Comparison of ENCODE assay signal across 12 mouse cellular contexts in the genomic region with DNA sequence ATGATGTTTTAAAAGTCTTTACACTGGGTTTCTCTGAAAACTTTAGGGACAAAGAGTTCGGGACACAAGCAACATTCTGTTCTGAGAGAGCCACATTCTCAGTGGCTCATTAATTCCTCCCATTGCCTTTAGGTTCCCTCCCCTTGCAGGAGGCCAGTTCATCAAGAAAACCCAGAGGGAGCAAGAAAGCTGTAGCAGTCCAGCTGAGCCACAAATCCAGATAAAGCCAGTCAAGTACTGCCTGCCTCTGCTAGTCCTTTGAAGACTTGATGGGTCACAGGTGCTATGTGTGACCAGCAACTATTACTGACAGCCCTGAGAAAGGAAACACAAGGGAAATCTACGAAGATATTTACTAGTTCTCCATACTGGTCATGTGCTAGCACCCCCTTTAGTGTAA.
A peak's percentile ranks its signal among the peaks of the same experiment; 100 is the strongest.
DNase-seq lines count a peak whose midpoint lies in the region; ATAC-seq and TF ChIP-seq lines count a peak whose summit lies in the region.
"Had no signal": no experiment of that assay in that cellular context is flagged by ENCODE, and none has a peak within 500 bp of the region (broad histone marks: within the 10 kb centered on the region; RNA-seq: fewer than 3 reads in every experiment).

No protein-coding gene starts in this region.

- H3K9ac ChIP-seq in embryonic facial prominence, embryonic 11.5 days (replicated peaks; ENCODE audit: low read length) = no peak overlapping the region
- no peak overlapping the region for H3K9ac ChIP-seq in limb, embryonic 11.5 days (ENCODE audit: low read length)
- no peak overlapping the region for H3K9ac ChIP-seq in liver, postnatal 0 days (replicated peaks)
- H3K9ac ChIP-seq in intestine, embryonic 15.5 days = no peak overlapping the region
- H3K9ac ChIP-seq: embryonic facial prominence, embryonic 13.5 days; heart, embryonic 15.5 days had no signal

- H3K27me3 ChIP-seq in embryonic facial prominence, embryonic 11.5 days (ENCODE audit: control insufficient read depth, insufficient read depth, low read length) = no peaks in the 10 kb centered on the region
- H3K27me3 ChIP-seq in embryonic facial prominence, embryonic 10.5 days (replicated peaks; ENCODE audit: low read depth, poor library complexity, severe bottlenecking) = no peaks in the 10 kb centered on the region
- no peaks in the 10 kb centered on the region for H3K27me3 ChIP-seq in limb, embryonic 11.5 days (ENCODE audit: control insufficient read depth, insufficient read depth, low read length)
- no peaks in the 10 kb centered on the region for H3K27me3 ChIP-seq in liver, postnatal 0 days (ENCODE audit: insufficient read depth, low read length)
- no peaks in the 10 kb centered on the region for H3K27me3 ChIP-seq in intestine, embryonic 15.5 days (replicated peaks)
- H3K27me3 ChIP-seq: embryonic facial prominence, embryonic 13.5 days; heart, embryonic 15.5 days; Patski had no signal

- no peaks in the 10 kb centered on the region for H3K9me3 ChIP-seq in embryonic facial prominence, embryonic 11.5 days (replicated peaks; ENCODE audit: control insufficient read depth, low read length)
- no peaks in the 10 kb centered on the region for H3K9me3 ChIP-seq in embryonic facial prominence, embryonic 10.5 days
- no peaks in the 10 kb centered on the region for H3K9me3 ChIP-seq in limb, embryonic 11.5 days (ENCODE audit: control insufficient read depth, low read length)
- H3K9me3 ChIP-seq in liver, postnatal 0 days (ENCODE audit: low read length) = no peaks in the 10 kb centered on the region
- H3K9me3 ChIP-seq in intestine, embryonic 15.5 days = no peaks in the 10 kb centered on the region
- H3K9me3 ChIP-seq: embryonic facial prominence, embryonic 13.5 days; heart, embryonic 15.5 days had no signal

- TF ChIP-seq EP300 in liver, postnatal 0 days (IDR thresholded peaks at IDR 0.05; ENCODE audit: low read depth) = no peak

- no peak overlapping the region for H3K27ac ChIP-seq in embryonic facial prominence, embryonic 11.5 days (replicated peaks; ENCODE audit: low read depth, low read length)
- H3K27ac ChIP-seq in embryonic facial prominence, embryonic 10.5 days (replicated peaks) = no peak overlapping the region
- no peak overlapping the region for H3K27ac ChIP-seq in limb, embryonic 11.5 days (replicated peaks; ENCODE audit: low read depth, low read length)
- H3K27ac ChIP-seq in liver, postnatal 0 days (ENCODE audit: low read depth) = no peak overlapping the region
- H3K27ac ChIP-seq in intestine, embryonic 15.5 days = no peak overlapping the region
- H3K27ac ChIP-seq: embryonic facial prominence, embryonic 13.5 days; heart, embryonic 15.5 days had no signal

- no peaks in the 10 kb centered on the region for H3K4me1 ChIP-seq in embryonic facial prominence, embryonic 11.5 days (ENCODE audit: control insufficient read depth, insufficient read depth, low read length)
- H3K4me1 ChIP-seq in embryonic facial prominence, embryonic 10.5 days = peaks cover 14% of the 10 kb centered on the region
- peaks cover 9% of the 10 kb centered on the region; the same call in 1 of the 2 replicates for H3K4me1 ChIP-seq in limb, embryonic 11.5 days (ENCODE audit: control insufficient read depth, insufficient read depth, low read length)
- no peaks in the 10 kb centered on the region for H3K4me1 ChIP-seq in liver, postnatal 0 days (ENCODE audit: insufficient read depth)
- H3K4me1 ChIP-seq in intestine, embryonic 15.5 days (replicated peaks) = no peaks in the 10 kb centered on the region

- no peak for ATAC-seq in embryonic facial prominence, embryonic 11.5 days (replicated peaks; ENCODE audit: insufficient number of reproducible peaks, low FRiP score, low TSS enrichment, low read depth)
- peak; percentile 62 for ATAC-seq in limb, embryonic 11.5 days (ENCODE audit: insufficient number of reproducible peaks, low FRiP score, low TSS enrichment, low read depth)
- ATAC-seq in liver, postnatal 0 days = no peak
- no peak for ATAC-seq in intestine, embryonic 15.5 days
- no peak for ATAC-seq in erythroblast, adult 5-6 weeks (replicated peaks; ENCODE audit: low FRiP score, poor library complexity, severe bottlenecking)
- ATAC-seq: Patski had no signal

- no peak overlapping the region for H3K4me2 ChIP-seq in embryonic facial prominence, embryonic 11.5 days (ENCODE audit: low read depth, low read length)
- H3K4me2 ChIP-seq in limb, embryonic 11.5 days (ENCODE audit: low read depth, severe bottlenecking) = no peak overlapping the region
- no peak overlapping the region for H3K4me2 ChIP-seq in liver, postnatal 0 days (ENCODE audit: low read depth, low read length)
- no peak overlapping the region for H3K4me2 ChIP-seq in intestine, embryonic 15.5 days (replicated peaks)
- H3K4me2 ChIP-seq: embryonic facial prominence, embryonic 13.5 days; heart, embryonic 15.5 days had no signal

- WGBS in embryonic facial prominence, embryonic 11.5 days = 47% methylated on average over 2 of the region's 2 CpGs
- WGBS in embryonic facial prominence, embryonic 10.5 days = 52% methylated on average over 2 of the region's 2 CpGs
- WGBS in limb, embryonic 11.5 days = 18% methylated on average over 2 of the region's 2 CpGs
- 59% methylated on average over 2 of the region's 2 CpGs for WGBS in liver, postnatal 0 days (ENCODE audit: insufficient replicate concordance)
- WGBS in intestine, embryonic 15.5 days = 64% methylated on average over 2 of the region's 2 CpGs

- DNase-seq in embryonic facial prominence, embryonic 11.5 days (ENCODE audit: low spot score) = peak; percentile 21
- DNase-seq in embryonic facial prominence, embryonic 10.5 days (ENCODE audit: low spot score) = no peak
- peak; percentile 14 for DNase-seq in testis, postnatal 14 days (ENCODE audit: low spot score)
- no peak for DNase-seq in testis, postnatal 10 days (ENCODE audit: low spot score)
- peak; percentile 55 for DNase-seq in limb, embryonic 11.5 days (ENCODE audit: low spot score)
- DNase-seq in liver, postnatal 0 days = no peak
- DNase-seq: lung, adult 2 months had no signal

- H3K4me3 ChIP-seq in embryonic facial prominence, embryonic 11.5 days (ENCODE audit: low read depth, low read length) = no peak overlapping the region
- H3K4me3 ChIP-seq in embryonic facial prominence, embryonic 10.5 days = no peak overlapping the region
- no peak overlapping the region for H3K4me3 ChIP-seq in limb, embryonic 11.5 days (ENCODE audit: low read depth, low read length)
- no peak overlapping the region for H3K4me3 ChIP-seq in liver, postnatal 0 days (ENCODE audit: low read depth, low read length)
- no peak overlapping the region for H3K4me3 ChIP-seq in intestine, embryonic 15.5 days (replicated peaks)
- H3K4me3 ChIP-seq: embryonic facial prominence, embryonic 13.5 days; heart, embryonic 15.5 days had no signal

- TF ChIP-seq CTCF in liver, postnatal 0 days (IDR thresholded peaks at IDR 0.05; ENCODE audit: low read depth) = no peak

- no peaks in the 10 kb centered on the region for H3K36me3 ChIP-seq in embryonic facial prominence, embryonic 11.5 days (replicated peaks; ENCODE audit: control insufficient read depth, insufficient read depth, low read depth, low read length)
- no peaks in the 10 kb centered on the region for H3K36me3 ChIP-seq in embryonic facial prominence, embryonic 10.5 days (replicated peaks)
- no peaks in the 10 kb centered on the region for H3K36me3 ChIP-seq in limb, embryonic 11.5 days (ENCODE audit: control insufficient read depth, insufficient read depth, low read length)
- H3K36me3 ChIP-seq in liver, postnatal 0 days (replicated peaks; ENCODE audit: insufficient read depth, low read length) = no peaks in the 10 kb centered on the region
- no peaks in the 10 kb centered on the region for H3K36me3 ChIP-seq in intestine, embryonic 15.5 days
- H3K36me3 ChIP-seq: embryonic facial prominence, embryonic 13.5 days; heart, embryonic 15.5 days had no signal

Comparison
In these comparisons a context has a peak if more than half of its experiments do, and no peak if none do; other contexts are left out.
1. DNase-seq: peak in embryonic facial prominence, embryonic 11.5 days (single experiment), testis, postnatal 14 days (single experiment) and limb, embryonic 11.5 days (single experiment); none in embryonic facial prominence, embryonic 10.5 days (single experiment), testis, postnatal 10 days (single experiment) and liver, postnatal 0 days (single experiment).